Mouse (Mus musculus): ENCODE measurements at regions not wholly inside any gene's neighbourhood (a gene's known extent, or its start where the extent isn't known, plus 50 kb on each side); places are given as distances from the start of the nearest gene placed in this dataset.
"Not testable (repeated sequence)": the region's sequence is repeated elsewhere in the genome, so short reads cannot be mapped to it uniquely, and the experiment has no call there.

GRCm38 (mm10) chr12:20223921-20224320, 269.6 kb downstream of the Gm21863 start:
- TF ChIP-seq CTCF (IDR thresholded peaks at IDR 0.05; ENCODE audit: borderline replicate concordance, control insufficient read depth, extremely low read depth, insufficient read depth, low read length, poor library complexity); POLR2A (IDR thresholded peaks at IDR 0.05; ENCODE audit: control insufficient read depth, extremely low read depth, insufficient read depth, low read length, poor library complexity): not testable (repeated sequence)
